Mouse (Mus musculus): ENCODE data around the gene Gpr4. TPM values are rescaled to one million over a fixed set of nuclear protein-coding genes. Genes with fewer than 3 reads are reported as not detected.

Gpr4 gene
- polyA plus RNA-seq (2014; fragmentation: Illumina TruSeq; extraction: RNeasy Lipid Tissue Mini Kit (QIAGEN cat#74804); ENCODE audit: low read depth, low replicate concordance) = 5.1 TPM

GRCm38 (mm10) chr7:19211996-19212755 is at the start of gene Gpr4:
TSS of gene Gpr4 (plus strand) at chr7:19212538.

GRCm38 (mm10) chr7:19165656-19166423 is 46.5 kb upstream of the Gpr4 start, which contains the start of gene Gipr:
TSS of gene Gipr (minus strand) at chr7:19166127.

GRCm38 (mm10) chr7:19175708-19176515 is 36.4 kb upstream of the Gpr4 start, which contains the start of gene Eml2:
TSS of gene Eml2 (plus strand) at chr7:19176421.

GRCm38 (mm10) chr7:19227883-19228792 is 15.8 kb downstream of the Gpr4 start, which contains the start of gene Opa3:
TSS of gene Opa3 (plus strand) at chr7:19228334.

GRCm38 (mm10) chr7:19271238-19272172 is 59.2 kb downstream of the Gpr4 start, which contains the start of gene Vasp:
TSS of gene Vasp (minus strand) at chr7:19271817.

Other genes with a start within 250 kb of the Gpr4 start
- not detected for gene Nanos2, start 225.1 kb upstream of the Gpr4 start, polyA plus RNA-seq (2014; fragmentation: Illumina TruSeq; extraction: RNeasy Lipid Tissue Mini Kit (QIAGEN cat#74804); ENCODE audit: low read depth, low replicate concordance)
- gene Mypop, start 221.3 kb upstream of the Gpr4 start, polyA plus RNA-seq (2014; fragmentation: Illumina TruSeq; extraction: RNeasy Lipid Tissue Mini Kit (QIAGEN cat#74804); ENCODE audit: low read depth, low replicate concordance) = 4.2 TPM
- 17.3 TPM for gene Irf2bp1, start 208.5 kb upstream of the Gpr4 start, polyA plus RNA-seq (2014; fragmentation: Illumina TruSeq; extraction: RNeasy Lipid Tissue Mini Kit (QIAGEN cat#74804); ENCODE audit: low read depth, low replicate concordance)
- gene Foxa3, start 189.0 kb upstream of the Gpr4 start, polyA plus RNA-seq (2014; fragmentation: Illumina TruSeq; extraction: RNeasy Lipid Tissue Mini Kit (QIAGEN cat#74804); ENCODE audit: low read depth, low replicate concordance) = not detected
- gene Sympk, start 188.2 kb upstream of the Gpr4 start, polyA plus RNA-seq (2014; fragmentation: Illumina TruSeq; extraction: RNeasy Lipid Tissue Mini Kit (QIAGEN cat#74804); ENCODE audit: low read depth, low replicate concordance) = 63.7 TPM
- 4.0 TPM for gene Rsph6a, start 157.8 kb upstream of the Gpr4 start, polyA plus RNA-seq (2014; fragmentation: Illumina TruSeq; extraction: RNeasy Lipid Tissue Mini Kit (QIAGEN cat#74804); ENCODE audit: low read depth, low replicate concordance)
- 28.5 TPM for gene Dmwd, start 136.3 kb upstream of the Gpr4 start, polyA plus RNA-seq (2014; fragmentation: Illumina TruSeq; extraction: RNeasy Lipid Tissue Mini Kit (QIAGEN cat#74804); ENCODE audit: low read depth, low replicate concordance)
- 65.1 TPM for gene Dmpk, start 128.7 kb upstream of the Gpr4 start, polyA plus RNA-seq (2014; fragmentation: Illumina TruSeq; extraction: RNeasy Lipid Tissue Mini Kit (QIAGEN cat#74804); ENCODE audit: low read depth, low replicate concordance)
- gene Six5, start 117.9 kb upstream of the Gpr4 start, polyA plus RNA-seq (2014; fragmentation: Illumina TruSeq; extraction: RNeasy Lipid Tissue Mini Kit (QIAGEN cat#74804); ENCODE audit: low read depth, low replicate concordance) = 13.5 TPM
- 0.34 TPM for gene Gm4969, start 94.2 kb upstream of the Gpr4 start, polyA plus RNA-seq (2014; fragmentation: Illumina TruSeq; extraction: RNeasy Lipid Tissue Mini Kit (QIAGEN cat#74804); ENCODE audit: low read depth, low replicate concordance)
- gene Fbxo46, start 92.7 kb upstream of the Gpr4 start, polyA plus RNA-seq (2014; fragmentation: Illumina TruSeq; extraction: RNeasy Lipid Tissue Mini Kit (QIAGEN cat#74804); ENCODE audit: low read depth, low replicate concordance) = 6.5 TPM
- 16.3 TPM for gene Qpctl, start 63.2 kb upstream of the Gpr4 start, polyA plus RNA-seq (2014; fragmentation: Illumina TruSeq; extraction: RNeasy Lipid Tissue Mini Kit (QIAGEN cat#74804); ENCODE audit: low read depth, low replicate concordance)
- gene Snrpd2, start 62.8 kb upstream of the Gpr4 start, polyA plus RNA-seq (2014; fragmentation: Illumina TruSeq; extraction: RNeasy Lipid Tissue Mini Kit (QIAGEN cat#74804); ENCODE audit: low read depth, low replicate concordance) = 49.7 TPM
- 3.2 TPM for gene Gipr, start 46.4 kb upstream of the Gpr4 start, polyA plus RNA-seq (2014; fragmentation: Illumina TruSeq; extraction: RNeasy Lipid Tissue Mini Kit (QIAGEN cat#74804); ENCODE audit: low read depth, low replicate concordance)
- gene Eml2, start 36.1 kb upstream of the Gpr4 start, polyA plus RNA-seq (2014; fragmentation: Illumina TruSeq; extraction: RNeasy Lipid Tissue Mini Kit (QIAGEN cat#74804); ENCODE audit: low read depth, low replicate concordance) = 43.2 TPM
- 23.6 TPM for gene Opa3, start 15.8 kb downstream of the Gpr4 start, polyA plus RNA-seq (2014; fragmentation: Illumina TruSeq; extraction: RNeasy Lipid Tissue Mini Kit (QIAGEN cat#74804); ENCODE audit: low read depth, low replicate concordance)
- 45.6 TPM for gene Vasp, start 59.3 kb downstream of the Gpr4 start, polyA plus RNA-seq (2014; fragmentation: Illumina TruSeq; extraction: RNeasy Lipid Tissue Mini Kit (QIAGEN cat#74804); ENCODE audit: low read depth, low replicate concordance)
- not detected for gene Ppm1n, start 67.5 kb downstream of the Gpr4 start, polyA plus RNA-seq (2014; fragmentation: Illumina TruSeq; extraction: RNeasy Lipid Tissue Mini Kit (QIAGEN cat#74804); ENCODE audit: low read depth, low replicate concordance)
- 18.4 TPM for gene Rtn2, start 70.1 kb downstream of the Gpr4 start, polyA plus RNA-seq (2014; fragmentation: Illumina TruSeq; extraction: RNeasy Lipid Tissue Mini Kit (QIAGEN cat#74804); ENCODE audit: low read depth, low replicate concordance)
- 4.7 TPM for gene Fosb, start 97.5 kb downstream of the Gpr4 start, polyA plus RNA-seq (2014; fragmentation: Illumina TruSeq; extraction: RNeasy Lipid Tissue Mini Kit (QIAGEN cat#74804); ENCODE audit: low read depth, low replicate concordance)
- gene Ercc1, start 132.2 kb downstream of the Gpr4 start, polyA plus RNA-seq (2014; fragmentation: Illumina TruSeq; extraction: RNeasy Lipid Tissue Mini Kit (QIAGEN cat#74804); ENCODE audit: low read depth, low replicate concordance) = 41.4 TPM
- gene Cd3eap, start 146.9 kb downstream of the Gpr4 start, polyA plus RNA-seq (2014; fragmentation: Illumina TruSeq; extraction: RNeasy Lipid Tissue Mini Kit (QIAGEN cat#74804); ENCODE audit: low read depth, low replicate concordance) = 11.6 TPM
- 14.2 TPM for gene Ppp1r13l, start 147.2 kb downstream of the Gpr4 start, polyA plus RNA-seq (2014; fragmentation: Illumina TruSeq; extraction: RNeasy Lipid Tissue Mini Kit (QIAGEN cat#74804); ENCODE audit: low read depth, low replicate concordance)
- 18.9 TPM for gene Ercc2, start 169.5 kb downstream of the Gpr4 start, polyA plus RNA-seq (2014; fragmentation: Illumina TruSeq; extraction: RNeasy Lipid Tissue Mini Kit (QIAGEN cat#74804); ENCODE audit: low read depth, low replicate concordance)
- gene Klc3, start 191.6 kb downstream of the Gpr4 start, polyA plus RNA-seq (2014; fragmentation: Illumina TruSeq; extraction: RNeasy Lipid Tissue Mini Kit (QIAGEN cat#74804); ENCODE audit: low read depth, low replicate concordance) = 21.0 TPM
- gene Ckm, start 192.2 kb downstream of the Gpr4 start, polyA plus RNA-seq (2014; fragmentation: Illumina TruSeq; extraction: RNeasy Lipid Tissue Mini Kit (QIAGEN cat#74804); ENCODE audit: low read depth, low replicate concordance) = 2.2 TPM
- gene Mark4, start 246.3 kb downstream of the Gpr4 start, polyA plus RNA-seq (2014; fragmentation: Illumina TruSeq; extraction: RNeasy Lipid Tissue Mini Kit (QIAGEN cat#74804); ENCODE audit: low read depth, low replicate concordance) = 15.0 TPM